Mouse (Mus musculus): ENCODE data around the gene Scin. TPM values are rescaled to one million over a fixed set of nuclear protein-coding genes. Genes with fewer than 3 reads are reported as not detected.

Scin gene
- polyA plus RNA-seq, 1 experiment: not detected

DNA sequence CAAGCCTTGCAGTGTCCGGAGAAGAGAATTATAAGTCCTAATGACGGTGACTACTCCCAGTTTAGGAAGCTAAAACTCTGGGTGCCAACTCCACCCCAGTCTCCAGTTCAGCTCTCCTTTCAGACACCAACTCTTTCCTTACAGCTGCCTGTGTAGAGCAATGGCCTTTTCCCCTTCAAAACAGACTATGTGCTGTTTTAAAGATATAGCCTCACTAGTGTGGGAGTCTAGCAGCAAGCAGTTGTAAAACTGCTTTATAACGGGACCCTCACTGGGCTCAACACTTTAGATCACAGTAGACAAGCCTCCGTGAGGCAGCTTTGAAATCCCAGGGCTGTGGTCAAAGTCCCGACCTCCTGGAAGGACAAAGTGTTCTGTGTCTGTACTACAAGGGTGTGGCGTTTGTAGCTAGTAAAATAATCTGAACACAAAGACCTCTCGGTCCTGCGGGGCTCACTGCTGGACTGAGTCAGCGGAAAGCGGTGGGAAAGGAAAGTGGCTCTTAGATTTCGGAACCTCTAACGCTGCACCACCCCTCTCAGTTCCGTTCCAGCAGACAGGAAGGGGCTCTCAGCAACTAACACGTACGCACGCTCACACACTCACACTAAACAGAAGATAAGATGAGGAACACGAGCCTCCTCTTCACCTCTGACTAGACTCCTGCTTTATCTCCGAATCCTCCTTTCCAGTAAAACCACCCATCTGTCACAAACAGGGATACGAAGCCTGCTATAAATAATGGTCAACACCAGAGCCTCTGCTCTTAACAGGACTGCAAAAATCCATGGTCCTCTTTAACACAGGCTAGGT is 117.2 kb downstream of the Scin start:
- peak; percentile 83 for TF ChIP-seq GATA1 (IDR thresholded peaks at IDR 0.05; ENCODE audit: low read length)

DNA sequence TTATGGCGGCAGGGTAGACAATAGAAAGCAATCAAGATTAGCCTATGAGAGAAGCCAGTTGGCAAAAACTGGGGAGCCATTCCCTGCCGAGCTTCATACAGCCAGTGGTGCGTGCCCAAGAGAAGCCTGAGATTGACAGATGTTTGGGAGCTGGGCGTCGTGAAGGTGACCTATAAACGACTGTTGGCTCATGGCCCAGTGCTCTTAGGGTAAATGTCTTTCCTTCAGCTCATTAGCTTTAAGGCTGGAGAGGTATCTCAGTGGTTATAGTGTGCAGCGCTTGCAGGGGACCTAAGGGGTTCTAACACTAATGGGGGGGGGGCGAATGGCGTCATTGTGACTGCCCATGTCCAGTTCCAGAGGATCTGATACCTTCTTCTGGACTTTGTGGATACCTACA is 118.0 kb downstream of the Scin start:
- TF ChIP-seq GATA1 (IDR thresholded peaks at IDR 0.05; ENCODE audit: low read length): no peak

DNA sequence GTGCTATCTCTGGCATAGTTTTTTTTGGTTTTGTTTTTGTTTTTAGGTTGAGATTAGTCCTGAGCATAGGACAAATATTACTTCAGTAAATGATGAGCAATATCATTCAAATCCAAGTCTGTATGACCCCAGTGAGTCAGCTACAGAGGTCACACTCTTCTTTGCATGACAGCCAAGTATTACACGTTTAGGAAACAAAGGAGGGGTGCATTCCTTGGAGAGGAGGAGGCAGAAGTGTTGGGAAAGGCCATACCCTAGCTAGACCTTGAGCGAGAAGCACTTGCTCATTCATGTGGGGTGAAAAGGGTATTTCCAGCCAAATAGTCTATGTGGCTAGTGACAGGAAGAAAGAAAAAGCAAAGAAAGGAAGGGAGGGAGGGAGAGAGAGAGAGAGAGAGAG is 124.2 kb downstream of the Scin start:
- no peak for TF ChIP-seq GATA1 (IDR thresholded peaks at IDR 0.05; ENCODE audit: low read length)

Other genes starting within 250 kb of the Scin start
- 60.2 and 62.1 TPM in 2 replicates for gene Arl4a, start 96.2 kb downstream of the Scin start, polyA plus RNA-seq (2012)
- not detected in 2 replicates for gene Lsmem1, start 65.3 kb upstream of the Scin start, polyA plus RNA-seq (2012)
- 61.4 and 81.3 TPM in 2 replicates for gene Ifrd1, start 114.3 kb upstream of the Scin start, polyA plus RNA-seq (2012)